Mouse (Mus musculus) T-helper 1 cell (primary cell): ENCODE measurements around the gene Mbd3.

Experiments
- in situ Hi-C: fragments of 300-600 bp; cut with MboI, MseI; formaldehyde crosslinking; loops from one replicate; pipeline ENCODE4 v1.15.1; 2025; ENCODE audit warnings: high pct_unique_total_duplicates

Gene Mbd3

DNA sequence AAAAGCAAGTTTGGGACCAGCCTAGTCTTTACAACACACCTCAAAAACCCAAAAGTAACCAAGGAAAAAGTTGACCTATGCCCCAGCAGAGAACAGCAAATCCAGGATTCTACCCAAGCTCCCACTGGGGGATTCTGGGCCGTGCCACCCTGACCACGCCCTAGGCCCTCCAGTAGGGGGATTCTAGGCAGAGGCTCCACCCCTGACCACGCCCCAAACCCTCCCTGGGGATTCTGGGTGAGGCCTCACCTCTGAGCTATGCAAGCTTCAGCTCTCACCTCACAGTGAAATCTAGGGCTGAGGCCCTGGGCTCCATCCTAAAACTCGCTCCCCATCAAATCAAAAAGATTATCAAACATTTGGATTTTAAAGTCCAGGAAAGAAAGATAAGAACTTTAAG is 24.2 kb upstream of the Mbd3 start:
- in situ Hi-C loops, result no loop called here

DNA sequence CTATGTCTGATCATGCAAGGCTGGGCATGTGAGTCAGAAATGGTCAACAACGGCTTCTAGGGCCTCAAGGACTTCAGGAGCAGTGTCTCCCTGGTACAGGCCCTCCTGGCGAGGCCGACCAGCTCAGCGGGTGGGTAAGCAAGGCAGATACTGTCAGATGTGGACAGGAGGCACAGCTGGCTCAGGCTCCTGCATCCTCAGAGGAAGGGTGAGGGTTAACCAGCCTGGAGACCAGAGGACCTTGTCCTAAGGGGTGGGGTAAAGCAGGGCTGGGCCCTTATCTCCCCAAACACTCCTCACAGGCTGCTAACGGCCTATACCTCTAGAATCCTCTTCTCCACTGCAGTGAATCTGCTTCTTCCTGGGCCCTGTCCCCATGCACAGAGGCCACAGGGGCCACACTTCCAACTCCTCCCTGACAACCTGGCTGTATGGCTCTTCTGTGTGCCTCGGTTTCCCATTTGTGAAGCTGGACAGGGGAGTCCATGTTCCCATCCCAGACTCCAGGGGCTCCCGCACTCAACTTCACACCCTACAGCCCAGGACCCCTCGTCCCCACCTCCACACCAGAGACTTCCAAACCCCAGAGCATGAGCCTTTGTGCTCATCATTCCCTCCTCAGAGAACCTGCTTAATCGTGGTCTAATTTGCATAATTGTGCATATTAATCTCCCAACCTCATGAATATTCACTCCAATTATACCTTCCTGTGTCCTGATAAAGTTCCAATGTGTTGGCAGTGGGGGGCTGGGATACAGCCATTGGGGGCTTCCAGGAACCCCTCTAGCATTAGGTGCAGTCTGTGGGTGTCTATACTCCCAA is 22.5 kb upstream of the Mbd3 start:
- in situ Hi-C loops, result no loop called here

DNA sequence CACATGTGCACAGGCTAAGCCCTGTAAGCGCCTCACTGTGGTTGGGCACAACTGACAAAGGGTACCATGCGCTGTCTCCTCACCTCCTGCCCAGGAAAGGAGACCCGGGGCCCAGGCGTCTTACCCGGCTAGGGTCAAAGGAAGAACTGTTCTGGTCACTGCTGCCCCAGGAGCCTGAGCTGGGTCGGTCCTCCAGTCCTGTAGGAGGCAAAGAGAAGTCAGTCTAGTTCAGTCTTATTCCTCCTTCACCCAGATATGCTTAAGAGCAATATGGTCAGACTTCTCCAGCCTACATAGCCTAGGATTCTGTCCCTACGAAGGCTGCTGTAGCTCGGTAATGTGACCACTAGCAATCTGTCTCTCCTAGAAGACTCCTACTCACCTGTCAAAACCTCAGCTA is 21.9 kb upstream of the Mbd3 start:
- in situ Hi-C loops, result no loop called here

DNA sequence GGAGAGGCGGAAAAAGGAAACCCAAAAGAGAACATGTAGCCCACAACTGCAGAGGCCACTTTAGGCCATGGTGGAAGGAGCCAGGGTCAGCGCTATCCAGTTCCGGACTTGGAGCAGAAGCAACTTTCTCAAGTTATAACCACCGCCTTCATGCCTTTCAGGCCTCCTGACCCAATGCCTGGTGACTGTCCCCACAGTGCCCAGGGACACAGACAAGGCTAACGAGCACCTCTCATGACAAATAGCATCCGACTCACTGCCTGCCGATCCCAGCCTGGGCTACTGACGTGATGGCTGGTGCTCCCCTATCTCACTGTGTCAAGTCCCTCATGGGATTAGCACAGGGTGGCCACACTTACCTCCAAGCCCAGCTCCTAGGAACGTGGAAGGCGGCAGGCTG is 21.4 kb upstream of the Mbd3 start:
- in situ Hi-C loops, result no loop called here

DNA sequence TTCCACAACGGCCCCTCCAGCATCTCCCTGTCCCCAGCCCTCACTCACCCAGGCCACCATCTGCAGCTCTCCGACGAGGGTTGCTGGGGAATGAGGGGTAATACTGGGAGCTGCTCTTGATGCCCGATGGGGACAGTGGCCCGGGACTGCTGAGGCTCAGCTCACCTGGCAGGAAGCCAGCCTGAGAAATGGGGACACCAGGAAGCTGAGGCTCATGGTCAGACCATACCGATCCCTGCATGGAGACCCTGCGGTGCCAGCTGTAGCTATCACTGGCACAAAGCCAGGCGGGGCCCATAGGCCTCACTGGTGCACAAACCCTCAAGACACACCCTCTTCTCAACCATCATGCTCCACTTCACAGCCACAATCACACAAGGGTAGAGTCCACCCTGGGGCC is 20.1 kb upstream of the Mbd3 start:
- in situ Hi-C loops, result no loop called here

DNA sequence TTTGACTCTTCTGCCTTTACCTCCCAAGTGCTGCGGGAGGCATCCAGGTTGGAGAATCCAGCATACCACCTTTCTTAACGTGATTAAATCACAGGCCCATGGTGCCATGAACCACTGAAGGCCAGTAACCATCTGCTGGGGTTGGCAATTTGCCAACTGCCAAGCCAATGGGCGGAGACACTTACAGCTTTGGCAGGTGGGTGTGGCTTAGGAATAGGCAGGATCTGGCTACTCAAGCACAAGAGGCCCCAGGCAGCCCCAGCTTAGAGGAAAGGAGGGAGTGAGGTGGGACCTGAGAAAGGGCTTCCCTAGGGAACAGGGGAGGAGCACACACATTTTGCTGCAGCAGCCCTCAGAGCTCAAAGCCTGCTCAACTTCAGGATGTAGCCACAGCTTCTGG is 19.0 kb upstream of the Mbd3 start:
- in situ Hi-C loops, result no loop called here

DNA sequence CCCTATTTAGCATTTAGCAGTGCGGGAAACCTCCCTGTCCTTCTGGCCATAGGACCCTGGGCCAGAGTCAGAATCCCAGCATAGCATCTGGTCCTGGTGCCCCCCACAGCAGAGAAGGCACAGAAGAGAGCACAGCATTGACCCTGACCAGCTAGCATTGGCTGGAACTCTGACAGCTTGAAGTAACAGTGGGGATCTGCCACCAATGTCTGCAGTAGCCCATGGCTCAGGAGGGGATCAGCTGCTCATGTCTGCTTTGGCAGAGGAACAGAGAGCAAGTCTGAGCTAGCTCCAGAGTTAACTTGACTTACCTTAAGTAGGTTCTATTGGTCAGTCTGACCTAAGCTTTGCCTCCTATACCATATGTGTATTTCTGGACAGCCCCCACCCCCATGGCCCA is 18.5 kb upstream of the Mbd3 start:
- in situ Hi-C loops, result no loop called here

DNA sequence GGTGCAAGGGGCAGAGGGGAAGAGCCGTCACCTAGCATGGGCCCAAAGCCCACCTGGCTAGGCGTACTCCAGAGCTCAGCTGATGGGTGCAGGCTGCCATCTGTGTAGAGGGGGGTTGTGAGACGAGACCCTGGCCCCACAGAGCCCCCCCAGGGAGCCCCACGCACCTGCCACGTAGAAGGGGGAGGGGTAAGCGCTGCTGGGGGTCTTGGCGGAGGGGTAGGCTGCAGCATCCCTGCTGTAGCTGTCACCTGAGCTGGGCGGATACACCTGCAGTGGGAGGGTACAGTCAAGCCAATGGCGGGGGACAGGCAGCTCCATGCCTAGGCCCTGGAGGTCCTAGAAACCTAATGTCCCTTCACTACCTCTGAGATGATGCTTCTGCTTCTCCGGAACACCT is 18.0 kb upstream of the Mbd3 start:
- in situ Hi-C loops, result no loop called here

DNA sequence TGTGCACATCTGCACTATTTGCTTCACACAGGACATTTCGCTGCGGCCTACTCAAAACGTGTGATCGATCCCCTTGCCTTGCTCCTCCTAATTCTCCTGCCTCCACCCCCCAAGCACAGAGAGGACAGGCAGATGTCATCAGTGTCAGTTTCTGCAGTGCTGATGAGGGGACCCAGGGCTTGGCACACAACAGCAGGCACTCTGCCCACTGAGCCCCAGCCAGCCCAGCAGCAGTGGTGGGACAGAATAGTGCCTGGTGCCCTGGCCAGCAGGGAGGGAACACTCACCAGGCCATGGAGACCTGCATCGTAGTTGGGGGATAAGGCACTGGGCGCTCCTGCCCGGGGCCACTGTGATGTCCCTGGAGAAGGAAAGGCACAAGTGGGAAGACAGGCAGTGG is 16.2 kb upstream of the Mbd3 start:
- in situ Hi-C loops, result no loop called here

DNA sequence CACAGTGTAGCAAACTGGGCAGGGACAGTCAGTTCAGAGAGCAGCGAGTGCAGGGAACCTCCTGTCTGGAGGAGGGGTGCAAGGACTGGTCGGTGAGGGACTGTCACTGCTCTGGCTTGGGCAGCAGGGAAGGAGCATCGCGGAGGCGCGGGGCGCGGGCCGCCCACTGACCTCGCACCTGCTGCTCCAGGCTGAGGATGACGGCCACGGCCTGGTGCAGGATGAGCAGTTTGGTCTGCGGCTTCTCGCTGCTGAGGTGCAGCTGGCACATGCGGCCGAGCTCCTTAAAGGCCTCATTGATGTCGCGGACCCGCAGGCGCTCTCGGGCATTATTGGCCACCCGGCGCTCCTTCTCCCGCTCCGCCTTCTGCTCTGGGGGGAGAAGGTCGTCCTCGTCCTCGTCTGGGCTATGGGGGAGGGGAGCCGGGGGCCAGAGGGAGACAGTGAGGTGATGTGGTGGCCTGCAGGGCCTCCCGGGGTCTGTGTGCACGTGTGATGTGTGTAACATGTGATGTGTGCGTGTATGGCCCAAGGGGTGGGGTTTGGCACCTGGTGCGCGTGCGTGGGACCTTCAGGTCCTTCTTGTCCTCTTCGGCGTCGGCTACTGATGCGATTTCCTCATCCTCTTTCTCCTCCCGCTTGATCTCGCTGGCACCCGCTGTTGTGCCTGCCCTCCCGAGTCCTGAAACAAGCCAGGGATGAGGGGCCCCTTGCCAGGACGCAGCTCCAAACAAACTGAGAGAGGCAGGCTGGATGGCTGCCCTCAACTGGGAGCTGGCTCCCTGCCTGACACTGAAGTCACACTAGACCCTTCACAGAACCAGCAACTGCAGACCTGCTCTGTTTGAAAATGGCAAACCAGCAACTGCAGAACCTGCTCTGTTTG is 13.5 kb upstream of the Mbd3 start:
- in situ Hi-C loops, result no loop called here

DNA sequence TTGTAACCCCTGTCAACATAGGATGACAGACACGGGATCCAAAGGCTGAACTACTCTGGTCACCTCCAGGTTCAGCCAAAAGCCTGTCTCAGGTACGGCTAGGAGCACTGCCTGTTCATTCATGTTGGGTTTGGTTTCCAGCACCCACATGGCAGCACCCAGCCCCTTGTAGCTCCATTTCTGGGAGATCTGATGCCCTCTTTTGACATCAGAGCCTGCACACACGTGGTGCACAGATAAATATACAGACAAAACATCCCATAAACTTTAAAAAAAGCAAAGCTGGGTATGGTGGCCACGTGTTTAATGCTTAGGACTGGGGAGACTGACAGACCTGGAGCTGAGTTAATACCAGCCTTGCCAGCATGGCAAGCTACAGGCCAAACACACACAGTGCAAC is 8.6 kb upstream of the Mbd3 start:
- in situ Hi-C loops, result no loop called here

DNA sequence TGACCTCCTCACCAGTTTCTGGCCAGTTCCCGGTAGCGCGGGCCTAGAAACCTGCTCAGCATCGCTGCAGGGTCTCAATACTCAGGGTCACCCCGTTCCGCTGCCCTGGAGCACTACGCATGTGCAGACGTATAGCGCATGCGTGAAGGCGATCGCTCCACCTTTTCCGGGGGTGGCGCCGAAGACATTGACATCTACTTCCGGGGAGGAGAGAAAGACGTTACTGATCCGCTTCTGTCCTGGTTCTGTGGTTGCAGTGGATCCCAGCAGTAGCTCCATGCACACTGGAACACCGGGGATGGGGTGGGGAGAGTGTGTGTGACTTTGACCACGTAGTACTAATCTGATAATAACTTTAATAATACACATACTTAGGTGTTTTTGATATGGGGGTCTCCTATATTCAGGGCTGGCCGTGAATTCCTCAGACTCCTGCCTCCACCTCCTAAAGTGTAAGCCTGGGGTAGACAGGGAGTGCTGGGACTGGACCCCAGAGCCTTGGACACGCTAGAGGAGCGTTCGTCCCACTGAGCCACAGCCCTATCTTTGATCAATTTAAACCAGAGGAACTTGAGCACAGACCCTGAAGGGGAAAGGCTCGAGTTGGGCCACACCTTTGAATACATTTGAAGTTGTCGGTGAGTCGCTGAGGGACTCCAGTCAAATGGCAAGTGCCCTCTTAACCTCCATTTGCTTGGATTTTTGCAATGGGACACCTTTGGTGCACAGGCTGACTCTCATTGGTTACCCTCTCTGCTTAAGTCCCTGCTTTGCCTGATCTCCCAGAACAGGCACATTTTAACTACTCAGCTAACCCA is 7.5 kb upstream of the Mbd3 start, which contains the start of gene Uqcr11:
TSS of gene Uqcr11 (minus strand) at position 147 of the 818 bp plus-strand sequence.
- in situ Hi-C loops, result no loop called here

DNA sequence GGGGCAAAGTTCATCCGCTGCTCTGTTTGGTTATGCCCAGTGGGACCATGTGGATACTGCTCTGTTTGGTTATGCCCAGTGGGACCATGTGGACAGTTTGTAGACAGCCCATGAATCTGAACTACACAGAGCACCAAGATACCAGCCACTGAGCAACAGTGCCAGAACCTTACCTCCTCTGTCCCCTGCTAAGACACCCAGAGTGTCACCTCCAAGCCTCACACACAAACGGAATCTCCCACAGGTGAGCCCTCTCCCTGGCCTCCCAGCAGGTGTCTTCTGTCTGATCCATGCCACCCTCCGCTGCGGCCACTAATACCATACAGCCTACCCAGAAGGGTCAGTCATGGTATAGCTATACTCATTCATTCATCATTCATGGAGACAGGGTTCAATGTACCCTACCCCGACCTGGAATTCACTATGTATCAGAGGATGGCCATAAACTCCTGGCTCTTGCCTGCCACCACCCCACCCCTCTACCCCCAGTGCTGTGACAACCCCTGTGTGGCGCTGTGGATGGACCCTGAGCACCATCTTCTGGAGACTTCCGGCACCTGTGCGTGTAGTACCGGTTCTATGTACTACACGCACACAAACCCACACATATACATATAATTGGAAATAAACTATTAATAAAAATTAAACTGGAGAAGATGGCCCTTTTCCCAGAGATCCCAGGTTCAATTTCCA is 6.3 kb upstream of the Mbd3 start:
- in situ Hi-C loops, result no loop called here

DNA sequence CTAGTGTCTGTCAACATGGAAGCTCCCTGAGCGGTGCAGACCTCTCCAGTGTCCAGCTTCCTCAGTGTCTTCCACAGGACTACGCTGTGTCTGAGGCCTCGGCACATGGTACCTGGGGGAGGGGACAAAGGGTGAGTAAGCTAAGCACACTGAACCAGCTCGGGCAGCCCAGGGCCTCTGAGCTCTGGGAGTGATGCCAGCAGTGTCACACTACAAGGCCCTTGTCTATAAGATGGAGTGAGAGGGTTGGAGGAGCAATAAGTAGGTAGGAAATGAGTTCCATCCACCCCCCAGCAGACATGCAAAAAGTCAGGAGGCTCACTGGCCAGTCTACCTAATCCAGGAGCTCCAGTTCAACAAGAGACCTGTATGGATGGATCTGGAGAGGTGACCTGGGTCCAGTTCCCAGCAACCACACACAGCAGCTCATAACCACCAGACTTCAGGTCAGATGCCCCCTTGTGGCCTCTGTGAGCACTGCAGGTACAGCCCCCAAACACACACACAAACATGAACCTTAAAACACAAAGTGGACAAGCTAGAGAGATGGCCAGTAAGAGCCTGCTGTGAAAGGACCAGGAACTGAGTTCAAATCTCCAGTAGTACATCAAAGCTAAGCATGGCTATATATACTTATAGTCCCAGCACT is 3.8 kb upstream of the Mbd3 start:
- in situ Hi-C loops, result no loop called here

DNA sequence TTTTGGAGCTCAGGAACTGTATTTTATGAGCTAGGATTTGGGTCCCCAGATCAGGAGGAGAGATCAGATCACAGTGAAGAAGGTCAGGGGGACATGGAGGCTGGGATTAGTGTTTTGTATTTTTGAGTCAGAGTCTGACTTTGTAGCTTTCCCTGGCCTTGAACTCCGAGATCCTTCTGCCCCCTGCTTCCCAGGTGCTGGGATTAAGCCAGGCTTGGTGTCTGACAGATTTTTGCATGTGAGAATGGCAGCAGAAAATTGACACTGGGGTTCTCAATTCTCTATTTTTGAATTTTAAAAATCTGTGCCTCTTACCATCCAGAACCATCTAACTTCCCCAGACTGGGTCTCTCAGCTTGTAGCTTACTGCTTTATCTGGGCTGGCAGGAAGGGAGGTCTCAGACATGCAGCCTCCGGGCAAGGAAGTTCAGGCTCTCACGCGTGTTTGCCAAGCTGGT is 1.4 kb upstream of the Mbd3 start:
- in situ Hi-C loops, result no loop called here

DNA sequence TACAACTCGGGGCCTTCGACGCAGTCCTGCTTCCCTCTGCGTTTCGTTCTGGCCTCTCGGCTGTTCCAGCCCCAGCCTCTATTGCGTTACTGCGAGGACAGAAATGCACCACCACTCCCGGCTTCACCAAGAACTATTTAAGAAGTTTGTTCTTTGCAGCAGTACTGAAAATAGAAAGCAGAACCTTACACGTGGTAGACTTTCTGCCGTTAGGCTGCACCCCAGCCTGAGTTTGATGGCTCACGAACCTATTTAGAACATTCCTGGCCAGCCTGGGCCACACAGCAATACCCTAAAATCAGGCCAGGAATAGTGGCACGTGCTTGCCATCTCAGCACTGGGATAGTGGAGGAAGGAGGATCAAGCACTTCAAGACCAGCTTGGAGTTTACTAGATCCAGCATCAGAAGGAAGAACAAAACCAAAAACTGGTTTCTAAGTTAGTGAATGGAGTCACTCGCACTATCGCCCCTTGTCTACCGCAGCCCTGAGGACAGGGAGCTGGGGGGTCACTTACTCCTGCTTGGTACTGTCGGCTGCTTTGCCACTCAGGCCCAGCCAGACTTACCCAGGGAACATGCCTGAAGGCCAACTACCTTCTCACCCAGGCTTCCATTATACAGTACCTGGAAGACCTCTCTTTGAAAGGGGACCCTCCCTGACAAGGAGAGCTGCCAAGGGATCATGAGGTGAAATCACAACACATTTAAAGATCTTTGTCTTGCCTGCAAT is 788 bp upstream of the Mbd3 start:
- in situ Hi-C loops, result no loop called here

DNA sequence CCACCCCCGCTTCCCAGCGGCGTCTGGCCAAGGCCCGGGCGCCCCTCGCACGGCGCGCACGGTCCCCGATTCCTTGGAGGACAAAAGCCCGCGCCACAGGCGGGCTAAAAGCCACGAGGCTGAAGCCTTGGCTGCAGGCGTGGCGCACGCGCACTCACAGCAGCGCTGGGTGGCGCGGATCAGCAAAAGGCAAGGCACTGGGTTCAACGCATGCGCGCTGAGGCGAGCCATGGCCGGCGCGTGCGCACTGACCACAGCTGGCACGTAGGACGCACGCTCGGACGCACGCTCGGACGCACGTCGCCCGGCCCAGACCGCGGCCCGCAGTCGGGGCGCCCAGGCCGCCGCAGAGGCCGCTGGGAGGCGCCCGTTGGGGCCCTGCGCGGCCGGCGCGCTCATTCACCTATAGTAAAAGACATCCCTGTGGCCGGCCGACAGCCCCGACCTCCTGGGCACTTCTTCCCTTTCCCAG is 595 bp downstream of the Mbd3 start:
- in situ Hi-C loops, result no loop called here

DNA sequence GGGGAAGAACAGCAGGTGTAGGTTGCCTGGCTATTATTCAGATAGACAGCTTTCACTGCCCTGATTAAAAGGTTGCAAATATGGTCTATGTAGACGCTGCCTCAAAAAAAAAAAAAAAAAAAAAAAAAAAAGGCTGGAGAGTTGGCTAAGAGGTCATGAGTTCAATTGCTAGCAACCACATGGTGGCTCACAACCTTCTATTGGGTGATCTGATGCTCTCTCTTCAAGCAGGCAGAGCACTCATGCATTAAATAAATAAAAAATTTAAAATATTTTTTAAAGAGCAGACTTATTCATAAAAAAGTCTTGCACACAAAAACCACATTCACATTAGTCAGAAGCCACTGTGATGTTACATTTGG is 1.2 kb downstream of the Mbd3 start:
- in situ Hi-C loops, result no loop called here

DNA sequence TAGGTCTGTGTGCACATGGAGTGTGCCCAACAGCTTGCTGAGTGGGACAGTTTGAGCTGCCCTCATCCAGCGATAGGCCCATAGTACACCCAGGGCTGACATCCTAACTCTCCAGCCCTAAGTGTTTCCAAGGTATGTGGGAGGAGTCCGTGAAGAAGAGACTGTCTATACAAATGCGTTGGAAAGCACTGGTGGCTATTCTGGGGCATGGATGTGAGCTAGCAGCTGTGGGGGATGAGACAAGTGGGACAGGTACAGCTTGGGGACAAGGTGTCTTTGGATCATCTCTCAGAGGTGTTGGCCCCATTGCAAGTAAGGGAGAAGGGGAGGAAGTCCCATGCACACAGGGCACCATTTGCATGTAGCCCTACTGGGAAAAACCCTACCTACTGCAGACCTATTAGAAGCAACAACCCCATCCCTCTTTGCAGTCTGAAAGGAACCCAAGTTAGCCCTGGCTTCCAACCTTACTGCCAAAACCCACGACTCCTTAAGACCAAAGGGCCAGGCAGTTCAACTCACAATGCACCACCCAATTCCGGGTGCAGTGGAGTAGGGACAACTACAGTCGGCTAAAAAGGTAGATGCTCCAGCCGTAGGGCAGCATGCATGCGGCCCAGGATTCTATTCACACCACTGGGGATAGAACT is 1.7 kb downstream of the Mbd3 start:
- in situ Hi-C loops, result no loop called here
